Mouse (Mus musculus) limb, embryonic 15.5 days (tissue): Measurements from ENCODE around the gene Adcy7. TPM values are rescaled to one million over a fixed set of nuclear protein-coding genes. Genes with fewer than 3 reads are reported as not detected.

Source experiments
- polyA plus RNA-seq: library from polyadenylated mRNA; unstranded; fragments of >200 nt; fragmentation: Nextera tagmentation; extraction: Ambion mirVana; gene quantifications from 2 replicates; pipeline ENCODE4 v1.2.1, GENCODE M21; 2015

The Adcy7 gene
- polyA plus RNA-seq, 1 experiment from 2014 or later = 7.3 TPM

Other genes starting within 250 kb of the Adcy7 start
- 61.3 and 61.7 TPM in 2 replicates for gene Cnep1r1, start 153.6 kb upstream of the Adcy7 start, polyA plus RNA-seq
- gene Heatr3, start 134.5 kb upstream of the Adcy7 start, polyA plus RNA-seq = 45.0 and 46.3 TPM in 2 replicates
- 5.8 and 7.3 TPM in 2 replicates for gene Tent4b, start 73.2 kb upstream of the Adcy7 start, polyA plus RNA-seq
- gene Brd7, start 89.8 kb downstream of the Adcy7 start, polyA plus RNA-seq = 54.4 and 63.2 TPM in 2 replicates
- 63.5 and 67.2 TPM in 2 replicates for gene Nkd1, start 249.0 kb downstream of the Adcy7 start, polyA plus RNA-seq